In genomic region chr4:55364374-55364773, GRCm38 (mm10) we compare ENCODE assay signal across 8 mouse cellular contexts. TPM values are rescaled to one million over a fixed set of nuclear protein-coding genes. Genes with fewer than 3 reads are reported as not detected.
DNase-seq lines count a peak whose midpoint lies in the region; ATAC-seq and TF ChIP-seq lines count a peak whose summit lies in the region.

No protein-coding gene starts in this region.

- no peak overlapping the region for H3K4me2 ChIP-seq in heart, postnatal 0 days (ENCODE audit: low read depth, low read length)
- H3K4me2 ChIP-seq in CH12.LX (ENCODE audit: insufficient read depth, low read depth, poor library complexity, severe bottlenecking): no peak overlapping the region

- dilution Hi-C loops in CH12.LX (cut with MboI; ENCODE audit: extremely low pct_ligation_motif_present, extremely low pct_unique_long_range_greater_than_20kb, low sequenced_read_pairs): no loop called here

- H3K9ac ChIP-seq in heart, postnatal 0 days (replicated peaks; ENCODE audit: low read depth, low read length): no peak overlapping the region
- no peak overlapping the region for H3K9ac ChIP-seq in CH12.LX (ENCODE audit: insufficient read depth, low read depth)

- no peak overlapping the region for H3K4me3 ChIP-seq in heart, postnatal 0 days (ENCODE audit: low read depth, low read length)
- no peak overlapping the region for H3K4me3 ChIP-seq in CH12.LX (replicated peaks in 1 of 3; ENCODE audit: low read depth in 2 of 3, low read length in 2 of 3, poor library complexity in 1 of 3)

- in situ Hi-C loops in CH12.LX (cut with MboI; ENCODE audit: low pct_ligation_motif_present, low pct_unique_long_range_greater_than_20kb, low sequenced_read_pairs): no loop called here

- no peaks in the 10 kb centered on the region for H3K27me3 ChIP-seq in heart, postnatal 0 days (ENCODE audit: control insufficient read depth, insufficient read depth, low read length)
- H3K27me3 ChIP-seq in CH12.LX (replicated peaks): no peaks in the 10 kb centered on the region

- 88% methylated on average over 4 of the region's 4 CpGs for WGBS in heart, postnatal 0 days

- H3K4me1 ChIP-seq in heart, postnatal 0 days (ENCODE audit: control insufficient read depth, insufficient read depth): no peaks in the 10 kb centered on the region
- H3K4me1 ChIP-seq in CH12.LX (ENCODE audit: control insufficient read depth in 1 of 2, insufficient read depth in 2 of 2): peaks cover 2 to 37% of the 10 kb centered on the region in 2 experiments; a peak in 3 of 4 replicates

- DNase-seq in heart, postnatal 0 days (ENCODE audit: low spot score): no peak
- DNase-seq in heart, postnatal 14 days: no peak
- peak; percentile 66 for DNase-seq in CH12.LX (ENCODE audit: extremely low read depth)
- DNase-seq in left cerebral cortex, postnatal 10 days (ENCODE audit: extremely low spot score in 1 of 2, low spot score in 2 of 2): no peak
- DNase-seq in right cerebral cortex, postnatal 36 days (ENCODE audit: low spot score in 2 of 2): no peak
- DNase-seq in layer of hippocampus, postnatal 10 days (ENCODE audit: low spot score in 2 of 2): no peak

- H3K36me3 ChIP-seq in heart, postnatal 0 days (replicated peaks; ENCODE audit: control insufficient read depth, insufficient read depth, low read length): peaks cover 7% of the 10 kb centered on the region; the same call in 1 of the 2 replicates
- peaks cover 18 to 65% of the 10 kb centered on the region in 2 experiments for H3K36me3 ChIP-seq in CH12.LX (replicated peaks in 1 of 2; ENCODE audit: control insufficient read depth in 1 of 2, insufficient read depth in 1 of 2, low read length in 1 of 2)

- TF ChIP-seq EP300 in heart, postnatal 0 days (IDR thresholded peaks at IDR 0.05; ENCODE audit: low read depth): no peak
- no peak for TF ChIP-seq EP300 in CH12.LX (IDR thresholded peaks at IDR 0.05; ENCODE audit: low read length)

- H3K79me2 ChIP-seq in CH12.LX (replicated peaks; ENCODE audit: control insufficient read depth, extremely low read depth, insufficient read depth, poor library complexity, severe bottlenecking): peaks cover 75% of the 10 kb centered on the region

- ATAC-seq in heart, postnatal 0 days (ENCODE audit: insufficient read depth, low read depth): no peak
- ATAC-seq in common myeloid progenitor, adult 5-6 weeks (replicated peaks; ENCODE audit: low read depth, poor library complexity, severe bottlenecking): peak; percentile 59; the same call in 1 of the 2 replicates
- ATAC-seq in megakaryocyte progenitor cell, adult 5-6 weeks (replicated peaks; ENCODE audit: poor library complexity): peak; percentile 91

- no peak; the same call in 1 of the 2 replicates for TF ChIP-seq POLR2A in CH12.LX (IDR thresholded peaks at IDR 0.05; ENCODE audit: low read depth, low read length)

- TF ChIP-seq CTCF in heart, postnatal 0 days (IDR thresholded peaks at IDR 0.05; ENCODE audit: low read depth): peak; percentile 19; the same call in 1 of the 2 replicates
- TF ChIP-seq CTCF in CH12.LX (conservative IDR thresholded peaks at IDR 0.05 in 1 of 2, IDR thresholded peaks at IDR 0.05 in 1 of 2; ENCODE audit: low read depth in 2 of 2, low read length in 2 of 2): peak; percentile 59 to 77

- H3K9me3 ChIP-seq in heart, postnatal 0 days (replicated peaks; ENCODE audit: control insufficient read depth, low read length): no peaks in the 10 kb centered on the region
- H3K9me3 ChIP-seq in CH12.LX (replicated peaks; ENCODE audit: low read length): peaks cover 4% of the 10 kb centered on the region

- intact Hi-C loops in heart, postnatal 14 days (cut with DNase I): no loop called here
- intact Hi-C loops in left cerebral cortex, postnatal 10 days (cut with DNase I): no loop called here

- TF ChIP-seq RAD21 in CH12.LX (IDR thresholded peaks at IDR 0.05; ENCODE audit: low read depth, low read length): peak; percentile 44

- H3K27ac ChIP-seq in heart, postnatal 0 days (ENCODE audit: low read depth): no peak overlapping the region
- H3K27ac ChIP-seq in CH12.LX (ENCODE audit: insufficient read depth, low read depth): no peak overlapping the region

TF ChIP-seq in CH12.LX, 34 proteins besides CTCF, POLR2A, EP300 and RAD21:
- TF ChIP-seq MAX (IDR thresholded peaks at IDR 0.05; ENCODE audit: low read length): no peak
- TF ChIP-seq MYC (IDR thresholded peaks at IDR 0.05; ENCODE audit: low read depth, low read length): peak; percentile 65; the same call in 1 of the 2 replicates
- TF ChIP-seq SMC3 (IDR thresholded peaks at IDR 0.05; ENCODE audit: low read depth, low read length): peak; percentile 32
TF ChIP-seq in CH12.LX: peak in this region for 2.

RNA-seq across cellular contexts. Expression of gene Rad23b, which starts 14.5 kb away (rescaled TPM):
- total RNA-seq in heart, postnatal 0 days (2014; rRNA removed; ENCODE audit: low replicate concordance): 174 and 179 TPM in 2 replicates
- polyA plus RNA-seq in heart, postnatal 0 days (2015; fragmentation: Nextera tagmentation; extraction: Ambion mirVana): 44.7 and 48.8 TPM in 2 replicates
- 100 to 1,000 TPM; 104 to 113 TPM for total RNA-seq in heart, postnatal 14 days (2021)
- 188 and 190 TPM in 2 replicates for total RNA-seq in CH12.LX (2012; rRNA removed)
- 394 and 436 TPM in 2 replicates for total RNA-seq in CH12.LX (2014; rRNA removed)
- polyA plus RNA-seq in CH12.LX (2012; ENCODE audit: insufficient read length, low read depth): 268 and 350 TPM in 2 replicates
- 139 and 161 TPM in 2 replicates for total RNA-seq in common myeloid progenitor, adult 5-6 weeks (2017)
- 117 and 123 TPM in 2 replicates for total RNA-seq in megakaryocyte progenitor cell, adult 5-6 weeks (2015)
- 146 and 165 TPM in 2 replicates for total RNA-seq in megakaryocyte progenitor cell, adult 5-6 weeks (2017)
- total RNA-seq in left cerebral cortex, postnatal 10 days (2021): 100 to 1,000 TPM; 206 to 211 TPM
- total RNA-seq in layer of hippocampus, postnatal 10 days (2021): 100 to 1,000 TPM; 203 to 211 TPM
